8 mouse cellular contexts compared by ENCODE assay signal in genomic region chr11:19026581-19027561, GRCm38 (mm10). TPM values are rescaled to one million over a fixed set of nuclear protein-coding genes. Genes with fewer than 3 reads are reported as not detected.
DNase-seq lines count a peak whose midpoint lies in the region; ATAC-seq lines count a peak whose summit lies in the region.

No protein-coding gene starts in this region.

- DNase-seq in urinary bladder, adult 2 months (ENCODE audit: low spot score) = peak; percentile 64
- no peak for DNase-seq in urinary bladder, postnatal 10 days (ENCODE audit: low spot score)
- peak; percentile 87 for DNase-seq in embryo, embryonic 11 days
- peak; percentile 69 to 81 for DNase-seq in kidney, postnatal 25 days
- peak; percentile 71 for DNase-seq in testis, postnatal 10 days (ENCODE audit: low spot score)

- no peaks in the 10 kb centered on the region for H3K9me3 ChIP-seq in heart, embryonic 13.5 days

- peak; percentile 71; the same call in 1 of the 2 replicates for ATAC-seq in heart, embryonic 13.5 days (ENCODE audit: extremely low read depth, insufficient number of reproducible peaks, low FRiP score, low TSS enrichment)
- ATAC-seq in megakaryocyte progenitor cell, adult 5-6 weeks (replicated peaks; ENCODE audit: poor library complexity) = peak; percentile 79
- no peak for ATAC-seq in CD4-positive, CD25-positive, alpha-beta regulatory T cell, adult 4 months

- peaks cover 30% of the 10 kb centered on the region for H3K4me1 ChIP-seq in heart, embryonic 13.5 days

- no peaks in the 10 kb centered on the region for H3K27me3 ChIP-seq in heart, embryonic 13.5 days (replicated peaks)

- H3K36me3 ChIP-seq in heart, embryonic 13.5 days = no peaks in the 10 kb centered on the region

- under 1% methylated on average over 58 of the region's 58 CpGs for WGBS in heart, embryonic 13.5 days

- peak overlapping the region; percentile 92 for H3K9ac ChIP-seq in heart, embryonic 13.5 days

- peak overlapping the region; percentile 96 for H3K4me2 ChIP-seq in heart, embryonic 13.5 days

- H3K27ac ChIP-seq in heart, embryonic 13.5 days (replicated peaks) = peak overlapping the region; percentile 83

- peak overlapping the region; percentile 61 for H3K4me3 ChIP-seq in heart, embryonic 13.5 days

RNA-seq across cellular contexts. Expression of gene Meis1, which starts 8.1 kb away (rescaled TPM):
- 127 and 134 TPM in 2 replicates for polyA plus RNA-seq in urinary bladder, adult 2 months (2012; rRNA removed)
- polyA plus RNA-seq in heart, embryonic 13.5 days (2015; fragmentation: Nextera tagmentation; extraction: Ambion mirVana) = 65.4 and 68.5 TPM in 2 replicates
- 12.7 and 24.6 TPM in 2 replicates for total RNA-seq in megakaryocyte progenitor cell, adult 5-6 weeks (2015)
- total RNA-seq in megakaryocyte progenitor cell, adult 5-6 weeks (2017) = 13.0 and 26.3 TPM in 2 replicates
- under 1 TPM in 1 of 2 experiments, not detected in 1; 0.66 TPM for polyA plus RNA-seq in CD4-positive, CD25-positive, alpha-beta regulatory T cell, adult 4 months (2017; shearing (Covaris generic))

Comparison
In these comparisons a context has a peak if more than half of its experiments do, and no peak if none do; other contexts are left out.
1. RNA of gene Meis1, which starts 8.1 kb away (polyA plus RNA-seq): 127 to 134 TPM in urinary bladder, adult 2 months and 65.4 to 68.5 TPM in heart, embryonic 13.5 days; 0.66 TPM in CD4-positive, CD25-positive, alpha-beta regulatory T cell, adult 4 months; every median in the first group is over 10 times any median in the second.